Mouse (Mus musculus) retina, adult 2 months (tissue): ENCODE data around the gene B3galt5.
A peak's percentile ranks its signal among the peaks of the same experiment; 100 is the strongest.

ENCODE experiments used
- DNase-seq: peaks from one replicate; pipeline ENCODE4 v3.0.0-alpha.2; 2012; ENCODE audit warnings: low read depth, low spot score

Gene B3galt5

GRCm38 (mm10) chr16:96341945-96342344, 106.3 kb downstream of the B3galt5 start:
- DNase-seq = no peak

DNA sequence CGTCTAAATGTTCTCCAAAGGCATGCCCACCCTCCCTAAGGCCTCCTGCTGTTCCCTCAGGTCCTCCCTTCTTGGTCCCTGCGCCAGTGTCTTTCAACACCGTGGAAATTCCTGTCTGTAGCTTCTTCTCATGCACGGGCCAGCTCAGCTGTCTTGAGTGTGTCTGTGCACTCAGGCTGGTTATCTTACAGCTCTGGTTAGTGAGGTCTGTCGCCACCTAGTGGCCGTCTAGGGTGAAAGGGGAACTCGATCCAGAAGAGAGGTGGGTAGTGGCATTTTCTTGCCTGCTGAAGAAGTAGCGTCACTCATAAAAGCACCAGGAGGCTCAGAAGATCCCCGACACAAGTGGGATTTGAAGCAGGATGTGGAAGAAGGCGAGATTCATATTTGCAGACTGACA, 109.5 kb downstream of the B3galt5 start:
- DNase-seq = peak; percentile 47

DNA sequence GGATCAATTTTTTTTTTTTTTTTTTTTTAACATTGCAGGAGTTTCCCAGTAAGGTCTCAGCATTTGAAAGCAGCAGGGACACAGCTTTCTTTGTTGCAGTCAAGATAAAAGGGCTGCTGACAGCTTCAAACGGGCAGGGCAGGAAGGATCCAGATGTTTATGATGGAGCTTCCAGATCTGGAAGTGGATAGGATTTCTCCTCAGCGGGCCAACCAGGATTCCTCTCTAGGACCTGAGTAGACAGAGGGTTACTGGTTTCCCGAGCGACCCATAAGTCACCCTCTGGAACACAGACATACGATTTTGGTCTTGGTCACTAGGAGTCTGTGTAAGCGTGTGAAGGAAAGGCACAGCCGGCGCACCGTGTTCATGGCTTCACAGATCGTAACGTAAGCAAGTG, 112.5 kb downstream of the B3galt5 start:
- no peak for DNase-seq

DNA sequence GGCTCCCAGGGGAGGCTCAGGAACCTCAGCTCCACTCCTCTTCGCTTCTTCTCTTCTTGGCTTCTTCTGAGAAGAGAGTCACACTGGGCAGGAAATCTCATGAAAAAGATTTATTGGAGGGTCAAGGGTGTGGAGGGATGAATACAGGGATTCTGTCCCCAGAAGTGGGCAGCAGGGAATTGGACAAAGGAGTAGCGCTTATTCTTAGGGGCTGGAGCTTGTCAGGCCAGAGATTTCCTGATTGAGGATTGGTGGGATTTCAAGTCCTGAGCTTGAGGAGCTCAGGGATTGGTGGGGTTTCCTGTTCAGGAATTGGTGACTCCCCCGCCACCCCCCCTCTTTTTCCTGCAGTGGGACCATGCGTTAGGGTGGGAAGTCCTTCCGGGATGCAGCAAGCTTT, 113.2 kb downstream of the B3galt5 start:
- DNase-seq = no peak

GRCm38 (mm10) chr16:96351520-96351919, 115.9 kb downstream of the B3galt5 start:
- DNase-seq = no peak

DNA sequence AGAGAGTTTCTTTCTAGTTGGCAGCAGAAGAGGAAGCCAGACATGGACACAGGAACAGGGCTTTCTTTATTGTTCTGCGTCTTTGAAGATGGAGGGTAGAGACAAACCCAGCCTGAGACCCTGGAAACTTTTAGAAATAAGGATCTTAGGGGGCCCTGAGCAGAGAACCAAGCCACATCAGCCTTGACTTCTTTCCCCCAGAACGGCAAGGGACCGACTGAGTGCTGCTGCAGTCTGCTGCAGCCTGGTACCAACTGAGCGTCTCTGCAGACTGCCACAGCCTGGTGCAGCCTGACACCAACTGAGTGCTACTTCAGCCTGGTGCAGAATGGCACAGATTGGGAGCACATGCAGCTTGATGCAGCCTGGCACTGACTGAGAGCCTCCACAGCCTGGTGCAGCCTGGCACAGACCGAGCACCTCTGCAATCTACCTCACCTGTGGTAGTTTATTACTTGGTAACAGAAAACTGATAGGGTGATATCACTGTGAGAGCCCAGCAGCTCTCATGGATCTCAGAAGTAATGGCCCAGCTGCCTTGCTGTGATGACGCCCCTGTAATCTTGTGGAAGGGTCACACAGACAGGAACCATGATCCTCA, 117.8 kb downstream of the B3galt5 start:
- no peak for DNase-seq

DNA sequence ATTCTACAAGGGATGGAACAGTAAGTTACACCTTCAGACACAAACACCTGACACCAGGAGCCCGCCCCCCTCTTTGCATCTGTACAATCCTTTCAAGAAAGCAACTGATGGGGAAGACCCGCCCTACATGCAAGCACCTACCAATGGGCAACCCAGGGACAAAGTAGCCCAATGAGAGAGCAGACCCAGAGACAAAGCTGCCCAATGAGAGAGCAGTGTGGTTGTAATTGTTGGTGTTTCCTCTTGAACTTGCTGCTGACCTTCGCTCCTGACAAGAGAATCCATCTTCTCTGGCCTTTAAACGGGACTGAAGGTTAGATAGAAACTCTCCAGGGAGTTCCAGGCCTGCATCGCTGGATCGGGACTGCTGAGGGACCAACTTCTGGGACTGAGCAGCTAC, 118.4 kb downstream of the B3galt5 start:
- no peak for DNase-seq

GRCm38 (mm10) chr16:96357903-96358302, 122.3 kb downstream of the B3galt5 start:
- peak; percentile 47 for DNase-seq

- DNase-seq = no peak
Measured at GRCm38 (mm10) chr16:96361305-96362124, 125.9 kb downstream of the B3galt5 start.

- no peak for DNase-seq
Measured at GRCm38 (mm10) chr16:96362873-96363272, 127.3 kb downstream of the B3galt5 start.

GRCm38 (mm10) chr16:96363277-96363676, 127.7 kb downstream of the B3galt5 start:
- no peak for DNase-seq

DNA sequence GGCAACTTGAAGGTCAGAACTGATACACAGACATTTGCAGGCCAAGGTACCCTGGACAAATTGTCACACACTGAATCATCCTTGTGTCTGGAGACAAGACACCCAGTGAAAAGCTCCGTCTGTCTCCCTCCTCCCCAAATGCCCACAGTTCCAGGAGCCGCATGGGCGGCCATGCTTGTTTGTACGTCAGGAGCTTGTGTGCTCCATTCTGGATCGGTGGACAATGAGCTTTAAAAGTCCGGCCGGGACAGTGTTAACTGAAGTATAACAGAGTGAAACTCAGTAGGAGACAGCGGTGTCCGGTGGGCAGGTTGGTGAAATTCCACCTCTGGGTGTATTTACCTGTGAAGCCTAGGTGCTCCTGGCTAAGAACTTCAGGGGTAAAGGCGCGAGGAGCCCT, 129.3 kb downstream of the B3galt5 start:
- no peak for DNase-seq
